In genomic region chr16:12233288-12233687, GRCm38 (mm10) we compare ENCODE assay signal across 12 mouse cellular contexts.
DNase-seq lines count a peak whose midpoint lies in the region; TF ChIP-seq lines count a peak whose summit lies in the region.
"Had no signal": no experiment of that assay in that cellular context is flagged by ENCODE, and none has a peak within 500 bp of the region (broad histone marks: within the 10 kb centered on the region; RNA-seq: fewer than 3 reads in every experiment).

No protein-coding gene starts in this region.

- DNase-seq in left cerebral cortex, postnatal 4 days = peak; percentile 19
- DNase-seq in left cerebral cortex, adult 8-10 months (ENCODE audit: low spot score in 2 of 2) = no peak
- DNase-seq in brain, adult 2 months (ENCODE audit: low read depth, low spot score) = peak; percentile 45
- DNase-seq in heart, postnatal 4 days = peak; percentile 28
- peak; percentile 62 for DNase-seq in lung, postnatal 10 days
- no peak for DNase-seq in thymus, adult 2 months
- no peak for DNase-seq in gastrocnemius, postnatal 36 days
- DNase-seq: thymus, postnatal 14 days had no signal

- H3K27ac ChIP-seq in thymus, adult 2 months (ENCODE audit: control insufficient read depth, insufficient read depth, low read length) = no peak overlapping the region
- H3K27ac ChIP-seq: forebrain, embryonic 12.5 days; heart, adult 2 months; limb, embryonic 12.5 days; neural tube, embryonic 13.5 days had no signal

- no peaks in the 10 kb centered on the region for H3K4me1 ChIP-seq in thymus, adult 2 months (replicated peaks; ENCODE audit: control insufficient read depth, insufficient read depth, low read length)
- H3K4me1 ChIP-seq: forebrain, embryonic 12.5 days; limb, embryonic 12.5 days had no signal

- H3K4me3 ChIP-seq in thymus, adult 2 months (ENCODE audit: control insufficient read depth, insufficient read depth, low read length) = no peak overlapping the region
- H3K4me3 ChIP-seq: forebrain, embryonic 12.5 days; heart, adult 2 months; limb, embryonic 12.5 days; neural tube, embryonic 13.5 days had no signal

- WGBS in thymus, adult 2 months = 80% methylated on average over 3 of the region's 3 CpGs

- no peaks in the 10 kb centered on the region for H3K27me3 ChIP-seq in thymus, adult 2 months (ENCODE audit: control insufficient read depth, insufficient read depth, low read length)
- H3K27me3 ChIP-seq: forebrain, embryonic 12.5 days; limb, embryonic 12.5 days; neural tube, embryonic 13.5 days had no signal

- intact Hi-C loops in left cerebral cortex, postnatal 4 days (cut with DNase I) = no loop called here
- intact Hi-C loops in gastrocnemius, postnatal 36 days (cut with DNase I) = no loop called here

- no peaks in the 10 kb centered on the region for H3K36me3 ChIP-seq in thymus, adult 2 months (ENCODE audit: control insufficient read depth, insufficient read depth, low read length)
- H3K36me3 ChIP-seq: forebrain, embryonic 12.5 days; limb, embryonic 12.5 days; neural tube, embryonic 13.5 days had no signal

- no peak for TF ChIP-seq CTCF in thymus, adult 2 months (IDR thresholded peaks at IDR 0.05; ENCODE audit: borderline replicate concordance, control insufficient read depth, extremely low read depth, insufficient read depth, low read length, poor library complexity)

- TF ChIP-seq POLR2A in thymus, adult 2 months (IDR thresholded peaks at IDR 0.05; ENCODE audit: control insufficient read depth, extremely low read depth, insufficient read depth, low read length, poor library complexity) = no peak

Comparison
In these comparisons a context has a peak if more than half of its experiments do, and no peak if none do; other contexts are left out.
1. DNase-seq: peak in left cerebral cortex, postnatal 4 days (single experiment), brain, adult 2 months (single experiment), heart, postnatal 4 days (single experiment) and lung, postnatal 10 days (single experiment); none in left cerebral cortex, adult 8-10 months (0 of 2), thymus, adult 2 months (single experiment) and gastrocnemius, postnatal 36 days (0 of 2).